Mouse (Mus musculus) embryonic facial prominence, embryonic 14.5 days (tissue): ENCODE results near the gene Npy2r. TPM values are rescaled to one million over a fixed set of nuclear protein-coding genes. Genes with fewer than 3 reads are reported as not detected.

Source experiments
- ATAC-seq: fragments of 200-750 bp; cut with Nextera tagmentation; 2 replicates; pipeline ENCODE4 v1.8.0; 2017; ENCODE audit warnings: low read depth, moderate number of reproducible peaks, moderate TSS enrichment
- DNase-seq: peaks from one replicate; pipeline ENCODE4 v3.0.0-alpha.2; 2015; ENCODE audit warnings: low spot score
- H3K27ac ChIP-seq: fragments of 300-500 bp; sonication (generic); replicated peaks from 2 replicates; pipeline ENCODE4 v1.5.1; 2014; ENCODE audit warnings: low read depth, mild to moderate bottlenecking, low read length, moderate library complexity
- H3K27me3 ChIP-seq: fragments of 300-500 bp; sonication (generic); replicated peaks from 2 replicates; pipeline ENCODE4 v1.6.1; 2014; ENCODE audit warnings: low read length; ENCODE audit not compliant: control insufficient read depth, insufficient read depth
- H3K36me3 ChIP-seq: fragments of 300-500 bp; sonication (generic); 2 replicates; pipeline ENCODE4 v1.6.1; 2014; ENCODE audit warnings: low read length, mixed read lengths; ENCODE audit not compliant: control insufficient read depth, insufficient read depth
- H3K4me1 ChIP-seq: fragments of 300-500 bp; sonication (generic); 2 replicates; pipeline ENCODE4 v1.6.1; 2014; ENCODE audit warnings: antibody characterized with exemption, low read length; ENCODE audit not compliant: control insufficient read depth, insufficient read depth
- H3K4me2 ChIP-seq: fragments of 300-500 bp; sonication (generic); 2 replicates; pipeline ENCODE4 v1.6.1; 2014; ENCODE audit warnings: low read depth, mild to moderate bottlenecking, low read length, moderate library complexity, mixed read lengths
- H3K4me3 ChIP-seq: fragments of 300-500 bp; sonication (generic); 2 replicates; pipeline ENCODE4 v1.5.1; 2014; ENCODE audit warnings: low read depth, mild to moderate bottlenecking, low read length
- H3K9ac ChIP-seq: fragments of 300-500 bp; sonication (generic); 2 replicates; pipeline ENCODE4 v1.6.1; 2014; ENCODE audit warnings: low read depth, mild to moderate bottlenecking, low read length, moderate library complexity, mixed read lengths
- H3K9me3 ChIP-seq: fragments of 300-500 bp; sonication (generic); 2 replicates; pipeline ENCODE4 v1.6.1; 2016; ENCODE audit warnings: low read length; ENCODE audit not compliant: control insufficient read depth
- WGBS: fragments of 180-500 bp; shearing (Covaris S2); extraction: QIAGEN DNeasy Blood & Tissue Kit; methylation state at CpG from one replicate; pipeline ENCODE4 v1.1.7; 2014; 5-methylcytosine and 5-hydroxymethylcytosine counted together
- polyA plus RNA-seq: library from polyadenylated mRNA; unstranded; fragments of >200 nt; fragmentation: Nextera tagmentation; extraction: Ambion mirVana; gene quantifications from 2 replicates; pipeline ENCODE4 v1.2.1, GENCODE M21; 2014

The Npy2r gene
- polyA plus RNA-seq, 1 experiment from 2014 or later, result 0.84 TPM

DNA sequence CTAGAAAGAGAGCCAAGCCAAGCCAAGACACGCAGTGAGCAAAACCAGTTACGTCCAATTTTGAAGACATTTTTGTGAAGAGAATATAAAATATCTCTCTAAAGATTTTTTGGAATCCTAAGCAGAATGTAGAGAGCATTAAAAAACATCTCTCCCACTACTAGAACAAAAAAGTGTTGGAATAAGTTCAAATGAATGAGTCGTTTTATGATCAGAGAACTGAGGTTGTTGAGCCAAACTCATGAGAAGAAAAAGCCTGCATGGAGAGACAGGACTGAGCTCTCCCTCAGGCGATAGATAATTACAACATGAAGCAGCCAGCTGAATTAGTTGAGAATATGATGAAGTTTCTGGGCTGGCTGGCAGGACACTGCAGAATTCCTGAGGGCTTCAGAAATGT lies 49.9 kb downstream of the Npy2r start:
- H3K9ac ChIP-seq, result no peak overlapping the region
- H3K4me1 ChIP-seq, result no peaks in the 10 kb centered on the region
- H3K36me3 ChIP-seq, result no peaks in the 10 kb centered on the region
- 63% methylated on average over 4 of the region's 4 CpGs for WGBS
- H3K27me3 ChIP-seq, result no peaks in the 10 kb centered on the region
- H3K4me3 ChIP-seq, result no peak overlapping the region
- H3K27ac ChIP-seq, result no peak overlapping the region
- DNase-seq (peak; percentile 32), ATAC-seq (no peak)
- no peak overlapping the region for H3K4me2 ChIP-seq
- no peaks in the 10 kb centered on the region for H3K9me3 ChIP-seq

Other genes with a start within 250 kb of the Npy2r start
- gene Map9, start 190.0 kb downstream of the Npy2r start, polyA plus RNA-seq, result 8.6 and 9.9 TPM in 2 replicates